Mouse (Mus musculus) adrenal gland, adult 8-10 months (tissue): ENCODE data around the gene Kcnk6. TPM values are rescaled to one million over a fixed set of nuclear protein-coding genes. Genes with fewer than 3 reads are reported as not detected.
"Not testable (repeated sequence)": the region's sequence is repeated elsewhere in the genome, so short reads cannot be mapped to it uniquely, and the experiment has no call there.

ENCODE experiments used
- DNase-seq: peaks from one replicate; pipeline ENCODE4 v3.0.0; 2022
- total RNA-seq, 4 experiments: library from RNA; stranded (reverse); gene quantifications; 2 replicates each; pipeline ENCODE4 v1.2.4; 2022

Gene Kcnk6
- total RNA-seq, 4 experiments from 2014 or later: 1.2 to 2.6 (median 1.8) TPM

GRCm38 (mm10) chr7:29246619-29247313 is 14.5 kb upstream of the Kcnk6 start:
- DNase-seq: no peak

- DNase-seq: no peak
These were observed 13.7 kb upstream of the Kcnk6 start for GRCm38 (mm10) chr7:29246015-29246414.

GRCm38 (mm10) chr7:29244732-29245416 is 12.6 kb upstream of the Kcnk6 start:
- DNase-seq: no peak

- DNase-seq: peak; percentile 98
These were observed 6.0 kb upstream of the Kcnk6 start, which contains the start of gene Yif1b for GRCm38 (mm10) chr7:29238019-29238967. Gene Yif1b, plus strand, starts transcription at chr7:29238329.

GRCm38 (mm10) chr7:29237596-29237995 is 5.3 kb upstream of the Kcnk6 start:
- DNase-seq: not testable (repeated sequence)

GRCm38 (mm10) chr7:29236593-29236992 is 4.3 kb upstream of the Kcnk6 start:
- no peak for DNase-seq

GRCm38 (mm10) chr7:29234661-29235060 is 2.3 kb upstream of the Kcnk6 start:
- DNase-seq: no peak

GRCm38 (mm10) chr7:29233745-29234144 is 1.4 kb upstream of the Kcnk6 start:
- DNase-seq: no peak

GRCm38 (mm10) chr7:29231517-29231916 is 798 bp downstream of the Kcnk6 start:
- no peak for DNase-seq

- no peak for DNase-seq
These were observed 1.8 kb downstream of the Kcnk6 start for GRCm38 (mm10) chr7:29230560-29230959.

- no peak for DNase-seq
These were observed 4.1 kb downstream of the Kcnk6 start for GRCm38 (mm10) chr7:29228202-29228601.

GRCm38 (mm10) chr7:29225520-29225919 is 6.8 kb downstream of the Kcnk6 start:
- DNase-seq: no peak

GRCm38 (mm10) chr7:29224756-29225394 is 7.4 kb downstream of the Kcnk6 start:
- DNase-seq: no peak

GRCm38 (mm10) chr7:29214846-29215245 is 17.5 kb downstream of the Kcnk6 start:
- DNase-seq: no peak

GRCm38 (mm10) chr7:29214236-29214635 is 18.1 kb downstream of the Kcnk6 start:
- DNase-seq: no peak

GRCm38 (mm10) chr7:29213675-29214082 is 18.6 kb downstream of the Kcnk6 start, which contains the start of gene Catsperg1:
Gene Catsperg1, minus strand, starts transcription at chr7:29214035.
- DNase-seq: no peak

GRCm38 (mm10) chr7:29212775-29213560 is 19.3 kb downstream of the Kcnk6 start:
- not testable (repeated sequence) for DNase-seq

- no peak for DNase-seq
These were observed 20.0 kb downstream of the Kcnk6 start for GRCm38 (mm10) chr7:29212199-29212765.

GRCm38 (mm10) chr7:29211415-29212198 is 20.7 kb downstream of the Kcnk6 start:
- peak; percentile 84 for DNase-seq

GRCm38 (mm10) chr7:29211013-29211412 is 21.3 kb downstream of the Kcnk6 start:
- DNase-seq: not testable (repeated sequence)
